Mouse (Mus musculus) spleen, adult 2 months (tissue): ENCODE data around the gene Prr19.

Experiments
- CTCF ChIP-seq: fragments of 200-500 bp; IDR thresholded peaks from 2 replicates; pipeline ENCODE4 v1.5.1; 2011; ENCODE audit warnings: mild to moderate bottlenecking, inconsistent platforms; ENCODE audit not compliant: insufficient read depth, insufficient read length, insufficient replicate concordance; ENCODE audit errors: extremely low read depth
- POLR2A ChIP-seq: fragments of 200-500 bp; IDR thresholded peaks from 2 replicates; pipeline ENCODE4 v1.6.1; 2011; ENCODE audit warnings: low read depth, low read length, inconsistent platforms

- TF ChIP-seq CTCF = 0 out of 2 replicates have a peak, but pooled peaks have one; percentile 14
- peak; percentile 33 for TF ChIP-seq POLR2A
These were observed 21.9 kb upstream of the Prr19 start for GRCm38 (mm10) chr7:25279076-25279860.
